Mouse (Mus musculus) small intestine, adult 2 months (tissue): ENCODE results near the gene Fkbp2.

Source experiments
- CTCF ChIP-seq: fragments of 200-500 bp; IDR thresholded peaks from 2 replicates; pipeline ENCODE4 v1.5.1; 2012; ENCODE audit warnings: low read depth, mild to moderate bottlenecking, control low read depth, inconsistent platforms, low read length, moderate library complexity, mixed read lengths; ENCODE audit not compliant: insufficient replicate concordance, insufficient read length; ENCODE audit errors: extremely low read depth
- POLR2A ChIP-seq: fragments of 200-500 bp; IDR thresholded peaks from 2 replicates; pipeline ENCODE4 v1.6.1; 2012; ENCODE audit warnings: low read depth, mild to moderate bottlenecking, control low read depth, inconsistent platforms, low read length, moderate library complexity

DNA sequence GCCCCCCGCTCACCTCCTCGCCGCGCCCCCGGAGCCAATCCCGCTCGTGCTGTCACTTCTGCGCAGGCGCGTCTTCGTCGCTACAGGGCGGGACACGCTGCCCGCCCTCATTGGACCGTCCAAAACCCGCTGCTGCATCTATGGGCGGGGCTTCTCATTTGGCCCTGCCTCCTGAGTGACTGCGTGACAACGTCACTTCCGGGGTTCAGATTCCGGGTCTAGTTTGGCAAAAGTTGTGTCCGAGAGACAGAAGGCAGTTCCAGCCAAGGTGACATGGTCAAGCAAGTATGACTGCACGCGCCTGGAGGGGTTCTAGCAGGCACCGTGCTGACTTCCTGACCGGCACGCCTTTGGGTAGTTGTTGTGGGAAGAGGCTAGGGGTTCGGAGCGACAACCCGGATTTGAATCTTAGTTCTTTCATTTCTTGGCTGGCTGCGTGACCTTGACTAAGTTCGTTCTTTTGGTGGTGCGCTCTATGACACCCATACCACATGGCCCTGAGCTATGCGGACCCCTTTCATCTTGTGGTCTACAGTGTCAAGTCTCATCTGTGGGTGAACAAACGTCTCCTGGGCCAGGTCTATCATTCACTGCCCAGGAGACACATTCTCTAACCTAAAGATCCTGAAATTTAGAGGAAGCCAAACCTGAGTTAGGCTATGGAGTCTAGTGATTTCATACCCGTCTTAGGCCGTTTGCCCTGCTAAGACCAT lies at the start of gene Fkbp2:
- TF ChIP-seq CTCF, result no peak
- peak; percentile 96 for TF ChIP-seq POLR2A
